12 mouse cellular contexts compared by ENCODE assay signal in genomic region chr3:32347881-32348280, GRCm38 (mm10). TPM values are rescaled to one million over a fixed set of nuclear protein-coding genes. Genes with fewer than 3 reads are reported as not detected.
DNase-seq lines count a peak whose midpoint lies in the region; ATAC-seq lines count a peak whose summit lies in the region.
"Had no signal": no experiment of that assay in that cellular context is flagged by ENCODE, and none has a peak within 500 bp of the region (broad histone marks: within the 10 kb centered on the region; RNA-seq: fewer than 3 reads in every experiment).

No protein-coding gene starts in this region.

- peak; percentile 73 to 80 for DNase-seq in cerebellum, postnatal 10 days
- DNase-seq in cerebellum, adult 8-10 months = no peak
- peak; percentile 11 for DNase-seq in lung, postnatal 14 days
- DNase-seq in lung, adult 18-20 months = no peak
- DNase-seq in left cerebral cortex, adult 11 months (ENCODE audit: low spot score) = peak; percentile 42
- DNase-seq in right cerebral cortex, postnatal 25 days = peak; percentile 47
- DNase-seq in urinary bladder, postnatal 25 days (ENCODE audit: low spot score) = no peak
- DNase-seq: cerebellum, adult 11 months; kidney, adult 18-20 months; lung, postnatal 4 days; thymus, postnatal 25 days had no signal

- no peak for ATAC-seq in megakaryocyte progenitor cell, adult 5-6 weeks (replicated peaks; ENCODE audit: poor library complexity)

RNA-seq across cellular contexts. Expression of gene Zmat3, which starts 17.9 kb away (rescaled TPM):
- 1.9 TPM in 2 replicates for total RNA-seq in megakaryocyte progenitor cell, adult 5-6 weeks (2015)
- total RNA-seq in megakaryocyte progenitor cell, adult 5-6 weeks (2017) = 0.12 and 0.64 TPM in 2 replicates

RNA-seq across cellular contexts. Expression of gene Pik3ca, which starts 49.6 kb away (rescaled TPM):
- 19.1 and 19.9 TPM in 2 replicates for total RNA-seq in megakaryocyte progenitor cell, adult 5-6 weeks (2015)
- 21.1 and 23.2 TPM in 2 replicates for total RNA-seq in megakaryocyte progenitor cell, adult 5-6 weeks (2017)

Comparison
In these comparisons a context has a peak if more than half of its experiments do, and no peak if none do; other contexts are left out.
1. DNase-seq: peak in cerebellum, postnatal 10 days (2 of 2), lung, postnatal 14 days (single experiment), left cerebral cortex, adult 11 months (single experiment) and right cerebral cortex, postnatal 25 days (single experiment); none in cerebellum, adult 8-10 months (single experiment), lung, adult 18-20 months (0 of 2) and urinary bladder, postnatal 25 days (single experiment).